Mouse (Mus musculus) liver, adult 2 months (tissue): ENCODE data around the gene Ikbip.

Source experiments
- CTCF ChIP-seq: fragments of 200-500 bp; IDR thresholded peaks from 2 replicates; pipeline ENCODE4 v1.5.1; 2011; ENCODE audit warnings: low read depth, low read length, control low read depth
- POLR2A ChIP-seq: fragments of 200-500 bp; IDR thresholded peaks from 2 replicates; pipeline ENCODE4 v1.6.1; 2011; ENCODE audit warnings: low read length, control low read depth; ENCODE audit not compliant: insufficient read depth; ENCODE audit errors: extremely low read depth

DNA sequence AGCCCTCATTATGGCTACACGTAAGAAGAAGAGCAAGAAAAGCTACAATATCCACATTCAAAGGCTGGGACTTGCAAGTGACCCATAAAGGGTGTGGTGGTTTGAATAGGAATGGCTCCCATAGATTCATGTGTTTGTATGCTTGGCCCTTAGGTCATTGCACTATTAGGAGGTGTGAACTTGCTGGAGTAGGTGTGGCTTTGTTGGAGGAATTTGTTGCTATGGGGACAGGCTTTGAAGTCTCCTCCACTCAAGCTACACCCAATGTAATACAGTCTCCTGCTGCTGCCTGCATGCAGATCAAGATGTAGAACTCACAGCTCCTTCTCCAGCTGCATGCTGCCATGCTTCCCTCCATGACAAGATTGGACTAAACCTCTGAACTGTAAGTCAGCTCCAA is 48.8 kb downstream of the Ikbip start:
- TF ChIP-seq CTCF (no peak), POLR2A (no peak)
